Mouse (Mus musculus): Measurements from ENCODE around the gene Csrp2. TPM values are rescaled to one million over a fixed set of nuclear protein-coding genes. Genes with fewer than 3 reads are reported as not detected.

Gene Csrp2
- polyA plus RNA-seq, 1 experiment from 2014 or later: 209 TPM

GRCm38 (mm10) chr10:110927491-110927890 is 7.9 kb downstream of the Csrp2 start:
- Histone ChIP-seq H3K36me3 (ENCODE audit: control insufficient read depth, insufficient read depth, low read length) (no peaks in the 10 kb centered on the region), H3K27me3 (ENCODE audit: control insufficient read depth, insufficient read depth, low read length) (no peaks in the 10 kb centered on the region), H3K4me1 (ENCODE audit: control insufficient read depth, insufficient read depth, low read length) (peaks cover 37% of the 10 kb centered on the region), H3K9me3 (replicated peaks; ENCODE audit: control insufficient read depth, low read length) (no peaks in the 10 kb centered on the region), H3K4me3 (replicated peaks; ENCODE audit: low read length) (no peak overlapping the region), H3K4me2 (ENCODE audit: low read depth, low read length) (peak overlapping the region; percentile 36), H3K27ac (ENCODE audit: low read length) (peak overlapping the region; percentile 41), H3K9ac (ENCODE audit: low read length) (no peak overlapping the region)
- 20% methylated on average over 11 of the region's 11 CpGs for WGBS
- peak; percentile 53 for ATAC-seq (ENCODE audit: insufficient read depth, low FRiP score)

GRCm38 (mm10) chr10:110929756-110930155 is 10.2 kb downstream of the Csrp2 start:
- no peaks in the 10 kb centered on the region for H3K9me3 ChIP-seq (replicated peaks; ENCODE audit: control insufficient read depth, low read length)
- no peak overlapping the region for H3K9ac ChIP-seq (ENCODE audit: low read length)
- H3K4me3 ChIP-seq (replicated peaks; ENCODE audit: low read length): no peak overlapping the region
- H3K27ac ChIP-seq (ENCODE audit: low read length): no peak overlapping the region
- no peaks in the 10 kb centered on the region for H3K27me3 ChIP-seq (ENCODE audit: control insufficient read depth, insufficient read depth, low read length)
- H3K4me1 ChIP-seq (ENCODE audit: control insufficient read depth, insufficient read depth, low read length): peaks cover 32% of the 10 kb centered on the region
- H3K4me2 ChIP-seq (ENCODE audit: low read depth, low read length): no peak overlapping the region
- no peak for ATAC-seq (ENCODE audit: insufficient read depth, low FRiP score)
- WGBS: 57% methylated on average over 4 of the region's 4 CpGs
- no peaks in the 10 kb centered on the region for H3K36me3 ChIP-seq (ENCODE audit: control insufficient read depth, insufficient read depth, low read length)

GRCm38 (mm10) chr10:110931161-110931912 is 11.7 kb downstream of the Csrp2 start:
- Histone ChIP-seq H3K9me3 (replicated peaks; ENCODE audit: control insufficient read depth, low read length) (no peaks in the 10 kb centered on the region), H3K27ac (ENCODE audit: low read length) (0 out of 2 replicates have a peak overlapping the region, but pooled peaks have one; percentile 15), H3K9ac (ENCODE audit: low read length) (peak overlapping the region; percentile 16; the same call in 1 of the 2 replicates), H3K4me2 (ENCODE audit: low read depth, low read length) (peak overlapping the region; percentile 26; the same call in 1 of the 2 replicates), H3K4me3 (replicated peaks; ENCODE audit: low read length) (0 out of 2 replicates have a peak overlapping the region, but pooled peaks have one; percentile 5), H3K36me3 (ENCODE audit: control insufficient read depth, insufficient read depth, low read length) (no peaks in the 10 kb centered on the region), H3K4me1 (ENCODE audit: control insufficient read depth, insufficient read depth, low read length) (peaks cover 22% of the 10 kb centered on the region), H3K27me3 (ENCODE audit: control insufficient read depth, insufficient read depth, low read length) (no peaks in the 10 kb centered on the region)
- WGBS: 71% methylated on average over 13 of the region's 13 CpGs
- no peak for ATAC-seq (ENCODE audit: insufficient read depth, low FRiP score)

- H3K9me3 ChIP-seq (replicated peaks; ENCODE audit: control insufficient read depth, low read length): no peaks in the 10 kb centered on the region
- peak overlapping the region; percentile 16; the same call in 1 of the 2 replicates for H3K9ac ChIP-seq (ENCODE audit: low read length)
- H3K27me3 ChIP-seq (ENCODE audit: control insufficient read depth, insufficient read depth, low read length): no peaks in the 10 kb centered on the region
- 66% methylated on average over 20 of the region's 20 CpGs for WGBS
- peak overlapping the region; percentile 26; the same call in 1 of the 2 replicates for H3K4me2 ChIP-seq (ENCODE audit: low read depth, low read length)
- no peaks in the 10 kb centered on the region for H3K36me3 ChIP-seq (ENCODE audit: control insufficient read depth, insufficient read depth, low read length)
- peaks cover 15% of the 10 kb centered on the region for H3K4me1 ChIP-seq (ENCODE audit: control insufficient read depth, insufficient read depth, low read length)
- H3K27ac ChIP-seq (ENCODE audit: low read length): 0 out of 2 replicates have a peak overlapping the region, but pooled peaks have one; percentile 15
- 0 out of 2 replicates have a peak overlapping the region, but pooled peaks have one; percentile 5 for H3K4me3 ChIP-seq (replicated peaks; ENCODE audit: low read length)
- no peak for ATAC-seq (ENCODE audit: insufficient read depth, low FRiP score)
These were observed 12.4 kb downstream of the Csrp2 start for GRCm38 (mm10) chr10:110931913-110932560.

GRCm38 (mm10) chr10:110933584-110933983 is 14.0 kb downstream of the Csrp2 start:
- ATAC-seq (ENCODE audit: insufficient read depth, low FRiP score): no peak
- Histone ChIP-seq H3K9me3 (replicated peaks; ENCODE audit: control insufficient read depth, low read length) (no peaks in the 10 kb centered on the region), H3K4me1 (ENCODE audit: control insufficient read depth, insufficient read depth, low read length) (no peaks in the 10 kb centered on the region), H3K4me2 (ENCODE audit: low read depth, low read length) (no peak overlapping the region), H3K27me3 (ENCODE audit: control insufficient read depth, insufficient read depth, low read length) (no peaks in the 10 kb centered on the region), H3K9ac (ENCODE audit: low read length) (no peak overlapping the region), H3K27ac (ENCODE audit: low read length) (no peak overlapping the region), H3K4me3 (replicated peaks; ENCODE audit: low read length) (no peak overlapping the region), H3K36me3 (ENCODE audit: control insufficient read depth, insufficient read depth, low read length) (0 out of 2 replicates have a peak, but pooled peaks cover under 1% of the 10 kb centered on the region)
- 82% methylated on average over 5 of the region's 5 CpGs for WGBS

GRCm38 (mm10) chr10:110935081-110935480 is 15.5 kb downstream of the Csrp2 start:
- peaks cover 7% of the 10 kb centered on the region; the same call in 1 of the 2 replicates for H3K36me3 ChIP-seq (ENCODE audit: control insufficient read depth, insufficient read depth, low read length)
- H3K4me2 ChIP-seq (ENCODE audit: low read depth, low read length): no peak overlapping the region
- WGBS: 80% methylated on average over 11 of the region's 11 CpGs
- no peaks in the 10 kb centered on the region for H3K9me3 ChIP-seq (replicated peaks; ENCODE audit: control insufficient read depth, low read length)
- no peak overlapping the region for H3K27ac ChIP-seq (ENCODE audit: low read length)
- no peaks in the 10 kb centered on the region for H3K27me3 ChIP-seq (ENCODE audit: control insufficient read depth, insufficient read depth, low read length)
- ATAC-seq (ENCODE audit: insufficient read depth, low FRiP score): no peak
- H3K4me1 ChIP-seq (ENCODE audit: control insufficient read depth, insufficient read depth, low read length): no peaks in the 10 kb centered on the region
- H3K9ac ChIP-seq (ENCODE audit: low read length): no peak overlapping the region
- no peak overlapping the region for H3K4me3 ChIP-seq (replicated peaks; ENCODE audit: low read length)

GRCm38 (mm10) chr10:110935669-110936068 is 16.1 kb downstream of the Csrp2 start:
- WGBS: 73% methylated on average over 7 of the region's 7 CpGs
- Histone ChIP-seq H3K27ac (ENCODE audit: low read length) (no peak overlapping the region), H3K27me3 (ENCODE audit: control insufficient read depth, insufficient read depth, low read length) (no peaks in the 10 kb centered on the region), H3K4me1 (ENCODE audit: control insufficient read depth, insufficient read depth, low read length) (no peaks in the 10 kb centered on the region), H3K36me3 (ENCODE audit: control insufficient read depth, insufficient read depth, low read length) (peaks cover 7% of the 10 kb centered on the region; the same call in 1 of the 2 replicates), H3K4me3 (replicated peaks; ENCODE audit: low read length) (no peak overlapping the region), H3K4me2 (ENCODE audit: low read depth, low read length) (no peak overlapping the region), H3K9ac (ENCODE audit: low read length) (no peak overlapping the region), H3K9me3 (replicated peaks; ENCODE audit: control insufficient read depth, low read length) (no peaks in the 10 kb centered on the region)
- no peak for ATAC-seq (ENCODE audit: insufficient read depth, low FRiP score)

GRCm38 (mm10) chr10:110938361-110938760 is 18.8 kb downstream of the Csrp2 start:
- no peaks in the 10 kb centered on the region for H3K9me3 ChIP-seq (replicated peaks; ENCODE audit: control insufficient read depth, low read length)
- 89% methylated on average over 7 of the region's 7 CpGs for WGBS
- no peak for ATAC-seq (ENCODE audit: insufficient read depth, low FRiP score)
- H3K27ac ChIP-seq (ENCODE audit: low read length): no peak overlapping the region
- H3K27me3 ChIP-seq (ENCODE audit: control insufficient read depth, insufficient read depth, low read length): no peaks in the 10 kb centered on the region
- no peak overlapping the region for H3K4me3 ChIP-seq (replicated peaks; ENCODE audit: low read length)
- H3K4me2 ChIP-seq (ENCODE audit: low read depth, low read length): no peak overlapping the region
- peaks cover 7% of the 10 kb centered on the region; the same call in 1 of the 2 replicates for H3K36me3 ChIP-seq (ENCODE audit: control insufficient read depth, insufficient read depth, low read length)
- no peaks in the 10 kb centered on the region for H3K4me1 ChIP-seq (ENCODE audit: control insufficient read depth, insufficient read depth, low read length)
- H3K9ac ChIP-seq (ENCODE audit: low read length): no peak overlapping the region

Data from stomach, embryonic 16.5 days (tissue).